9 mouse cellular contexts compared by ENCODE assay signal in the genomic region with DNA sequence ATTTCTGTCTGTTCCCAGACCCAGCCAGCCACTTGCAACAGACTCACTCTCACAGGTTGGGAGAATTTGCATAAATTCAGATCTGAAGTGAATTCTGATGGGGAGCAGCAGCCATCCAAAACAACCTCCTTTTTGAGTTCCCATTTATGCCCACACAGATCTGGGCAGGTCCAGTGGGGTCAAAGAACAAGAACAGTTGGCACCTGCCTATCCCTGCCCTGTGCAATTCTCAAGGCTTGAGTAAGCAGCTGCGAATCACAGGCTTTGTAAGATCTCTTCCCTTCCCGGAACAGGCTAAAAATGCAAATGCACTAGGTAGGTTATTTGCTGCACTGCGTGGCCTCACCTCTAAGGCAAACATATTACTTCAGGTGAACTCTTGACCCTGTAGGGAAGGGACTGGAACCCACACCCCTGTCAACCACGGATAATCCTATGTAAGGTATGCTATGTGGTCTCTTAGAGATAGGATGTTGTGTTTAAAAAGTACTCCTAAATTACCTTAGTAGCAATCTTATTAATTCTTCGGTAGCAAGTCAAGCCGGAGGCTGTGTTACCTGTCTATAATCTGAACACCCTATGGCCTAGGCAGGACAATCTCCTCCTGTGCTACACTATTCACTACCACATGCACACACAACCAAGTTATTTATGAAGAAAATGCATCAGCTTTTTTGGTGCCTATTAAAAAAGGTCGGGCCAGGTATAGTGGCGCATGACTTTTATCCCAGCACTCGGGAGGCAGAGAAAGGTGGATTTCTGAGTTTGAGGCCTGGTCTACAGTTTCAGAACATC. TPM values are rescaled to one million over a fixed set of nuclear protein-coding genes. Genes with fewer than 3 reads are reported as not detected.
DNase-seq lines count a peak whose midpoint lies in the region; ATAC-seq and TF ChIP-seq lines count a peak whose summit lies in the region.
"Had no signal": no experiment of that assay in that cellular context is flagged by ENCODE, and none has a peak within 500 bp of the region (broad histone marks: within the 10 kb centered on the region; RNA-seq: fewer than 3 reads in every experiment).

No protein-coding gene starts in this region.

- no peak for TF ChIP-seq EP300 in liver, embryonic 14.5 days (IDR thresholded peaks at IDR 0.05; ENCODE audit: low read depth)

- peak overlapping the region; percentile 75 for H3K4me2 ChIP-seq in liver, embryonic 14.5 days (ENCODE audit: low read depth)
- H3K4me2 ChIP-seq: neural tube, embryonic 13.5 days had no signal

- no peak overlapping the region for H3K4me3 ChIP-seq in embryonic fibroblast, embryonic 13.5 days (ENCODE audit: insufficient read depth, low read length)
- peak overlapping the region in 1 of 2 experiments; percentile 63; a peak in 1 of 4 replicates for H3K4me3 ChIP-seq in liver, embryonic 14.5 days (ENCODE audit: insufficient read depth in 1 of 2, low read depth in 2 of 2, low read length in 2 of 2)
- H3K4me3 ChIP-seq: neural tube, embryonic 13.5 days had no signal

- intact Hi-C loops in left cerebral cortex, postnatal 25 days (cut with DNase I) = no loop called here

- H3K27ac ChIP-seq in embryonic fibroblast, embryonic 13.5 days (ENCODE audit: insufficient read depth, low read length) = peak overlapping the region; percentile 100
- peak overlapping the region; percentile 18; the same call in 1 of the 2 replicates for H3K27ac ChIP-seq in liver, embryonic 14.5 days
- H3K27ac ChIP-seq: neural tube, embryonic 13.5 days had no signal

- H3K9me3 ChIP-seq in liver, embryonic 14.5 days (ENCODE audit: control insufficient read depth, low read length) = no peaks in the 10 kb centered on the region
- H3K9me3 ChIP-seq: neural tube, embryonic 13.5 days had no signal

- no peak for ATAC-seq in liver, embryonic 14.5 days (ENCODE audit: insufficient read depth)

- DNase-seq in 3134 (ENCODE audit: extremely low read depth, insufficient read length, low spot score) = peak; percentile 41
- peak; percentile 63 for DNase-seq in 416B (ENCODE audit: low read depth)
- DNase-seq in liver, embryonic 14.5 days (ENCODE audit: low read depth in 3 of 3, low spot score in 3 of 3) = no peak
- DNase-seq in left cerebral cortex, adult 8-10 months (ENCODE audit: low spot score in 2 of 2) = no peak
- no peak for DNase-seq in right cerebral cortex, postnatal 10 days (ENCODE audit: low spot score in 2 of 2)
- no peak for DNase-seq in left cerebral cortex, postnatal 25 days (ENCODE audit: low spot score in 2 of 2)
- DNase-seq in right cerebral cortex, postnatal 4 days = no peak

- 73% methylated on average over 9 of the region's 9 CpGs for WGBS in liver, embryonic 14.5 days (ENCODE audit: insufficient replicate concordance)

- peak; percentile 90 for TF ChIP-seq POLR2A in embryonic fibroblast, embryonic 13.5 days (IDR thresholded peaks at IDR 0.05; ENCODE audit: low read depth, low read length)

- H3K27me3 ChIP-seq in liver, embryonic 14.5 days (ENCODE audit: control insufficient read depth, insufficient read depth, low read length) = no peaks in the 10 kb centered on the region
- H3K27me3 ChIP-seq: neural tube, embryonic 13.5 days had no signal

- peaks cover 4% of the 10 kb centered on the region; the same call in 1 of the 2 replicates for H3K36me3 ChIP-seq in liver, embryonic 14.5 days (replicated peaks; ENCODE audit: control insufficient read depth, insufficient read depth, low read depth)

- peak overlapping the region; percentile 71; the same call in 1 of the 2 replicates for H3K9ac ChIP-seq in liver, embryonic 14.5 days (replicated peaks)
- H3K9ac ChIP-seq: neural tube, embryonic 13.5 days had no signal

- TF ChIP-seq CTCF in embryonic fibroblast, embryonic 13.5 days (IDR thresholded peaks at IDR 0.05; ENCODE audit: borderline replicate concordance, insufficient read depth, low read length) = no peak
- TF ChIP-seq CTCF in liver, embryonic 14.5 days (IDR thresholded peaks at IDR 0.05; ENCODE audit: low read depth) = no peak

- peaks cover 19% of the 10 kb centered on the region for H3K4me1 ChIP-seq in embryonic fibroblast, embryonic 13.5 days (ENCODE audit: control insufficient read depth, insufficient read depth, low read length)
- H3K4me1 ChIP-seq in liver, embryonic 14.5 days (replicated peaks; ENCODE audit: control insufficient read depth in 2 of 2, insufficient read depth in 2 of 2, low read length in 1 of 2) = peaks cover 23 to 60% of the 10 kb centered on the region in 2 experiments

RNA-seq across cellular contexts. Expression of a gene that starts 35.7 kb away (rescaled TPM):
- 6.4 and 8.2 TPM in 2 replicates for polyA plus RNA-seq in embryonic fibroblast, embryonic 13.5 days (2011; ENCODE audit: insufficient read length, low read depth, missing spikeins)
- 4.3 and 5.6 TPM in 2 replicates for polyA plus RNA-seq in liver, embryonic 14.5 days (2012; rRNA removed)
- polyA plus RNA-seq in liver, embryonic 14.5 days (2014; fragmentation: Nextera tagmentation; extraction: Ambion mirVana) = 10.3 and 11.0 TPM in 2 replicates
- 1 to 10 TPM; 3.8 to 4.8 (median 3.9) TPM for total RNA-seq in left cerebral cortex, adult 8-10 months (2022)
- total RNA-seq in left cerebral cortex, postnatal 25 days (2021) = 1 to 10 TPM; 5.3 to 6.8 TPM

RNA-seq across cellular contexts. Expression of a gene that starts 35.9 kb away (rescaled TPM):
- polyA plus RNA-seq in embryonic fibroblast, embryonic 13.5 days (2011; ENCODE audit: insufficient read length, low read depth, missing spikeins) = 70.3 and 71.4 TPM in 2 replicates
- polyA plus RNA-seq in liver, embryonic 14.5 days (2012; rRNA removed) = 5.8 and 8.4 TPM in 2 replicates
- 17.2 and 20.8 TPM in 2 replicates for polyA plus RNA-seq in liver, embryonic 14.5 days (2014; fragmentation: Nextera tagmentation; extraction: Ambion mirVana)
- total RNA-seq in left cerebral cortex, adult 8-10 months (2022) = 10 to 100 TPM; 39.0 to 44.0 (median 39.5) TPM
- total RNA-seq in left cerebral cortex, postnatal 25 days (2021) = 10 to 100 TPM; 34.1 to 38.1 TPM

Comparison
In these comparisons a context has a peak if more than half of its experiments do, and no peak if none do; other contexts are left out.
1. DNase-seq: peak in 3134 (single experiment) and 416B (single experiment); none in liver, embryonic 14.5 days (0 of 3), left cerebral cortex, adult 8-10 months (0 of 2), right cerebral cortex, postnatal 10 days (0 of 2), left cerebral cortex, postnatal 25 days (0 of 2) and right cerebral cortex, postnatal 4 days (single experiment).